Mouse (Mus musculus) embryo, embryonic 10.5 days (tissue): ENCODE measurements at regions not wholly inside any gene's neighbourhood (a gene's known extent, or its start where the extent isn't known, plus 50 kb on each side); places are given as distances from the start of the nearest gene placed in this dataset.
A peak's percentile ranks its signal among the peaks of the same experiment; 100 is the strongest.
"Not testable (repeated sequence)": the region's sequence is repeated elsewhere in the genome, so short reads cannot be mapped to it uniquely, and the experiment has no call there.

Experiments used
- DNase-seq: peaks from one replicate; pipeline ENCODE4 v3.0.0-alpha.2; 2015; ENCODE audit warnings: low spot score

DNA sequence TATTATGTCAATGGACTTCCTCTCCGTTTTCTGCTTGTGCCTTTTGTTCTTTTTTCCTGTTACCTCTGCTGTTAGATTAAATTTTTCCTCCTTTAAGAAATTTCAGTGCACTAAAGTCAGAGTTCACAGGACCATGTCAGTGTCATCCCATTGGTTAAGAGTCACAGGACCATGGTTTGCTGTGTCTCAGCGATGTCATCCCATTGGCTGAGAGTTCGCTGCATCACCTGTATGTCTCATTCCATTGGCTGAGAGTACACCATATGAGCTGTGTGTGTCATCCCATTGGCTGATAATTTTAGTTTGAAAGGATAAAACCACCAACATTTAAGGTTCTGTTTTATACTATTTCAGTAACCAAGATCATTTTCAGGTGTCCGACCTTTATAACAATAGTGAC, 50.7 kb upstream of the Jade1 start:
- no peak for DNase-seq

- no peak for DNase-seq
Observed at GRCm38 (mm10) chr3:41502161-41502560, 53.4 kb upstream of the Jade1 start.

DNA sequence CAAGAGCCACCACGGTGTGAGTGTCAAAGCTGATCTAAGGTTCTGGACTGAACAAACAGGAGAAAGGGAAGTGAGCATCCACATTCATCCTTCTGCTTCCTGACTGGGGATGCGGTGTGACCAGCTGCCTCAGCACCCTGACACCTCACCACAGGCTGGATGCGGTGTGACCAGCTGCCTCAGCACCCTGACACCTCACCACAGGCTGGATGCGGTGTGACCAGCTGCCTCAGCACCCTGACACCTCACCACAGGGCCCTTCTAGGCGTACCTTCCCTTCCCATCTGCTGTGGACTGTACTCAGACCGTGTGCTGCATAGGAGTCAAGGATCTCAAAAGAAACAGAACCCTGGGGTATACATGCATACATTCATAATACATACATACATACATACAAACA, 53.9 kb upstream of the Jade1 start:
- not testable (repeated sequence) for DNase-seq

DNA sequence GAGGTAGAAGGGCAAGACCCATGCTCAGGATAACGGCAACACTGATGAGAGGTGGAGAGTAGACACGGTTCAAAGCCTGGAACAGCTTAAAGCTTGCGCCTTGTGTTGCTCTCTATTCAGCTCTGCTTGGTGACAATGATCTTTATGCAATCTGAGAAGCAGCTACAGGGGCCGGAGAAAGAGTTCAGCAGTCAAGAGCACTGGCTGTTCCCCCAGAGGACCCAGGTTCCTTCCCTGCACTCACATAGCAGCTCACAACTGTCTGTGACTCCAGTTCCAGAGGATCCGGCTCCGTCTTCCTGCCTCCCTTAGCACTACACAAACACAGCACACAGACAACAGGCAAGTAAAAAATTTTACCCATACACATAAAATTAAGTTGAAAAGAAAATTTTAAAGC, 54.4 kb upstream of the Jade1 start:
- no peak for DNase-seq

DNA sequence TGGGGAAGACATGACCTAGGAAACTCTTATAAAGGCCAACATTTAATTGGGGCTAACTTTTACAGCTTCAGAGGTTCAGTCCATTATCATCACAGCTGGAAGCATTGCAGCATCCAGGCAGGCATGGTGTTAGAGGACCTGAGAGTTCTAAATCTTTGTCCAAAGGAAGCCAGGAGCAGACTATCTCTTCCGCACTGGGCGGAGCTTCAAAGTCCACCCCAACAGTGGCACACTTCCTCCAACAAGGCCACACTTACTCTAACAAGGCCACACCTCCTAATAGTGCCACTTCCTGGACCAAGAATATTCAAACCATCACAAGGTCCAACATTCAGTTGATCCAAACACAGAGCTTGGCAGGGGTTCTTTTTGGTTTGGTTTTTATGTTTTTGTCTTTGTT, 55.9 kb upstream of the Jade1 start:
- no peak for DNase-seq

DNA sequence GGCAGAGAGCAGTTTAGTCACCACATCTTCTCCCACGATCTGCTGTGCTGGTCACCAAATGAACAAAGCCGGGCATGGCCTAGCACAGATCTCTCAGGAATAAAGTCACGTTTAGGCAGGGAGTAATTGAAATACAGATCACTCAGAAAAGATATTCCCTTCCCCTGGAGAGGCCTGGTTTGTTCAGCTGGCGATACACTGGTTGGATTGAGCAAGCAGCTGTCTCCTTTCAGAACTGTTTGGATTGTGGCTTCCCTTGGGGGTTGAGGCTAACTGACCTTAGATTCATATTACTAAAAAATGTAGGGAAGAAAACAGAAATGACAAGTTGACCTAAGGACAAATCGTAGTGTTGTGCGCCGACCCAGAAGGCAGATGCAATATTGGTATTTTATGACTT, 56.7 kb upstream of the Jade1 start:
- peak; percentile 39 for DNase-seq

DNA sequence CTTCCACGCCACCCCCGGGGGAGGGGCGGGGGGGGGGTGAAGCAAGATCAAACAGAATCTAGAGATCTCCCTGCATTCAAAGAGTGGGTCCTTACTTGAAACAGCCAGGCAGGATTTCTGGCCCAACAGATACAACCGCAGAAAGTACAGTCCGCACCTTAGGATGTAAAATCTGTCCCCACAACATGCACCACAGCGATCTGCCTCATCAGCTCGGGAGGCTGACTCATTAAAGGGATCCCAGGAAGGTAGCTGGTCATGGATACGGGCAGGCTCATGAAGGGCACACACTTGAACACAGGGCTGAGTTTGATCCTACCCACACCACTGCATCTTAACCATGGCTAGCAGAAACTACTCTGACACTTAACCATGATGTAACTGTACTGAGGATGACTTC, 57.8 kb upstream of the Jade1 start:
- DNase-seq = no peak

GRCm38 (mm10) chr3:41496931-41497710, 58.4 kb upstream of the Jade1 start:
- no peak for DNase-seq

GRCm38 (mm10) chr3:41495893-41496292, 59.6 kb upstream of the Jade1 start:
- DNase-seq = no peak

DNA sequence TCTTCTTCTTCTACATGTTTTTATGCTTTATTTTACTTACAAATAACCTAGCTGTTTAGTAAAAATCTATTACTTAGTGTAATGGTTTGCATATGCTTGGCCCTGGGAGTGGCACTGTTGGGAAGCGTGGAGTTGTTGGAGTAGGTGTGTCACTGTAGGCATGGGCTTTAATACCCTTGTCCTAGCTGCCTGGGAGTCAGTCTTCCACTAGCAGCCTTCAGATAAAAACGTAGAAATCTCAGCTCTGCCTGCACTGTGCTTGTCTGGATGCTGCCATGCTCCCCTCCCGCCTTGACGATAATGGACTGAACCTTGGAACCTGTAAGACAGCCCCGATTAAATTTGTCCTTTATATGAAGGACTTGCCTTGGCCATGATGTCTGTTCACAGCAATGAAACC, 60.4 kb upstream of the Jade1 start:
- DNase-seq = no peak

DNA sequence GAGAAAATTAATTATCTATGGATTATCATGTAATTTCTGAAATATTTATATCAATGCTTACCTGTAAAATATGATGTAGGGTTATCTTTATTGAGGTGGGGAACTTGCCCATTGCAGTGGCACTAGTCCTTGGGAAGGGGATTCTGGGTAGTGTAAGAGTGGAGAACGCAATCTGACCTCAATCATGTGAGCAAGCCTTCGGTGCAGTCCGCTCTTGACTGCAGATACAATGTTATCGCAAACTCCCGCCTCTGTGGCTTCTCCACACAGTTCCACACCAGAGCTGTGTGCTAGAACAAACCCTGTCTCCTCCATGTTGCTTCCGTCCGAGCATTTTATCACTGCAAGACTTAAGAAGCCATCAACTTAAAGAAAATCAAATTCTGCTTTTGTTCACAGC, 62.1 kb upstream of the Jade1 start:
- no peak for DNase-seq

GRCm38 (mm10) chr3:41492727-41493392, 62.7 kb upstream of the Jade1 start:
- DNase-seq = no peak

- no peak for DNase-seq
Observed at GRCm38 (mm10) chr3:41492031-41492726, 63.4 kb upstream of the Jade1 start.

- no peak for DNase-seq
Observed at GRCm38 (mm10) chr3:41491185-41491584, 64.3 kb upstream of the Jade1 start.

DNA sequence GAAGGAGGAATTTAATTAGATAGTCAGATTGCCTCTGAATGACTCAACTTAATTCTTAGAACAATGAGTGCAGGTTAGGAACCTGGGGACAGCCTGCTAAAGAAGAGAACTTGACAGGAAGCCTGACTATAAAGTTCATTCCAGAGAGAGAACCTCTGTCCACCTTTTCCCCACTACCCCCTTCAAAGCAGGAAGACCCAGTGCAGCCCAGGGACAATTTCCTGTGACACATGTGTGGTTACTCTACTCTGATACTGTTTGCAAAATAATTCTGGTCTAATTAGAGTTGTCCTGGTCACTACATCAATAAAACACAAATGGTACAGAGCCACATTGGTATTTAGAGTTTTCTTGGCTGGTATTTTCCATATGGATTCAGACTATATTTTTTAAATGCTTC, 65.5 kb upstream of the Jade1 start:
- DNase-seq = no peak

DNA sequence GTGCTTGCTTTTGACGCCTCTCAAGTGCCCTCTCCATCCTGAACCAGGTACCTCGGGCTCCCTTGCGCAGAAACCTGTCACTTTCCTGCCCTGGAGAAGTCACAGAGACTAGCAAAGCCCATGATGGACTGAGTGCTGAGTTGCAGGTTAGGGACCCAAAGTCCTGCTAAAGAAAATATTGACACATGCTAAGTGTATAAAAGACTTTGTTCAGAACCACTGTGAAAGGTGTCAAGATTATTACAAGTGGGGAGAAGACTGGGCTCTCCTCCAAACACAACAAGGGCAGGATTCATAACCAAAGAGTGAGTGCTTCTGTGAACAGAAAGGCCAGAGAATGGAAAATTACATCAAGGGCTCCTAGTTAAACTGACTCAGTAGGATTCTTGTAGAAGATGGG, 66.0 kb upstream of the Jade1 start:
- DNase-seq = no peak

DNA sequence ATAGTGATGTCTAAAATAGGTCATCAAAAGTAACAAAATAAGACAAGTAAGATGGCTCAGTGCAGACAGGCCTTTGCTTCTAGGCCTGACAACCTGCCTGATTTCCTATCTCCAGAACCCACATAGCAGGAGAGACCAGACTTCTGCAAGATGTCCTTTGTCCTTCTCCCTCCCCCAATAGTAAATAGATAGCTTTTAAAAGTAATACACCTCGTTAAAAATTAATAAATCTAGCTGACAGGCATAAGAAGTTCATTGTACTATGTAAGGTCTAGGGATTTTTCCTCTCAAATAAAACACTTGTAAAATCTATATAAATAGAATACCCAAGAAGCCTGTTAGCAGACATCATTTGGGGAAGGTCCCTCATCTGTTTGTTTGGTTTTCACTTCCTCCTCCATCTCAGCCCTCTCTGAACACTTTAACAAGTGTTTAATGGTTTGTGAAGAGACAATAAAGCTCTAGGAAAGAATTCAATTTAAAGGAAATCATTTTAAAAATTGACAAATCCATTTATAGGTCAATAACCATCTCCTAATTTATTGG, 67.2 kb upstream of the Jade1 start:
- DNase-seq = no peak

DNA sequence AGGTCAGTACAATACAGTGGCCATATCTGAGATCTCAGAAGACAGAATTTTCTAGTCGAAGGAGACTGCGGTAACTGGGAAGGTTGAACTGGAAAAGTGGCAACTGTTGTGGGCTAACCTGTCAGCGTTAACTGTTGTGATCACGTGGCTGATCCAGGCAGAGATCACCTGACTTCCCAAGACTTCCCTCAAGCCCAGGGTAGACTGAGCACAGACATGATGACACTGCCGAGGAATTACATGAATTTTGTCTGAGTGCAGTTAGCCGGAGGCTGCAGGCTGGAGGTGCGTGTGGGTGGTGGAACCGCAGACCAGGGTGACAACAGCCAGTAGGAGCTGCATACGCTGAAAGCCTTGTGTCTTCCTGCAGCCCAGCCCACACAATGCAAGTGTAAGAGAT, 70.6 kb upstream of the Jade1 start:
- no peak for DNase-seq

DNA sequence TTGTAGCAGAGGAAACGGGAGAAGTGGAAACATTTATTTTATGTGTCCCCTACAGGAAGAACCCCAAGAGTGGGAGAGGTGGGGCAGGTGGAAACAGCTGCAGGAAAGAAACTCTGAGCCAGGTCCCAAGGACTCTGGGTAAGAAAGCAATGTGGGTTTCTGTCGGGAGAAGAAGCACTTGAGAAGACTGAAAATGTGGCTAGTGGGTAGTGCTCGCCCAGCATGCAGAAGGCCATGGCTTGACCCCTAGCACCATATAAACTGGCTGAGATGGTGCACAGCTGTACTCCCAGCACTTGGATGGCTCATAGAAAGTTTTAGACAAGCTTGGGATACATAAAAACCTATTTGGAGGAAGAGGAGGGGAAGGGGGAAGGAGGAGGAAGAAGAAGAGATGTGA, 71.9 kb upstream of the Jade1 start:
- no peak for DNase-seq

DNA sequence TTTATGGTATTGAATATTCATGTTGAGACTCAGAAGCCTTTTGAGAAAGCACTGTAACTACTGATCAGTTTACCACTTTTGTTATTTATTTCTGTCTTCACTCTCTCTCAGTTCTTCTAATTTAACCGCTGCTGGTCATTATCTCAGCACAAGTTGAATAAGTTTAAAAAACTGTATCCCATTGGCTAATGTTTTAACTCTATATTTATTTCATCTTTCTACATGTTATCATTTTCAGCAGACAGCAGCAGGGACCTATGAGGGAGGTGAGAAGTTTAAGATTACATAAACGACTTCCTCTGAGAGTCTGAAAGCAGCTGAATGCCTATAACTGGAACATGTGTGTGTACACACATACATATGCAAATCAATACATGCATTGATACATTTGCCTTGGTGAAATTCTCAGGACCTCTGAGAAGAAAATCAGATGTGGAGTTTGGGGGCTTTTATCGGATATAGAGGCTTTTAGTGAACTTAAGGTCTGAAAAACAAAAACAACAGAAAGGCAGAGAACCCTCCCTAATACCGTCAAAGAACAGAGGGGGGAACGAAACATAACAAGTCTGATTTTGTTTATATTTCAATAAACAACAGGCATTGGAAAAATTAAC, 72.5 kb upstream of the Jade1 start:
- DNase-seq = no peak

GRCm38 (mm10) chr3:41480186-41480585, 75.3 kb upstream of the Jade1 start:
- no peak for DNase-seq

DNA sequence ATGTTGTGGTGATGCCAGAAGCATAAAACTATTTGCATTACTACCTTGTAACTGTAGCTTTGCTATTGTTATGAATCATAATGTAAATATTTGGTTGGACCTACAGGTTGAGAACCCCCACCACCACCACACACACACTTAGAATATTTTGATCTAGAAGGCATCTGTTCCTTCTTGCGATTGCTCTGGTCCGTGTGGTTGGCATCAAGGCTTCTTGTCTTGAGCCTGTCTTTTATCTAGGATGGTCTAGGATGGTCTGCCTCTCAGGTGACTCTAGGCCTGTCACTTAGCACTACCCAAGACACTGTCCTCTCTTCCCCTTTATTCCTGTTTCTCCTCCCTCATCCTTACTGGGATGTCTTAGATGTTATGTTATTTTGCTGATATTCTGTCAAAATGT, 76.6 kb upstream of the Jade1 start:
- DNase-seq = no peak

DNA sequence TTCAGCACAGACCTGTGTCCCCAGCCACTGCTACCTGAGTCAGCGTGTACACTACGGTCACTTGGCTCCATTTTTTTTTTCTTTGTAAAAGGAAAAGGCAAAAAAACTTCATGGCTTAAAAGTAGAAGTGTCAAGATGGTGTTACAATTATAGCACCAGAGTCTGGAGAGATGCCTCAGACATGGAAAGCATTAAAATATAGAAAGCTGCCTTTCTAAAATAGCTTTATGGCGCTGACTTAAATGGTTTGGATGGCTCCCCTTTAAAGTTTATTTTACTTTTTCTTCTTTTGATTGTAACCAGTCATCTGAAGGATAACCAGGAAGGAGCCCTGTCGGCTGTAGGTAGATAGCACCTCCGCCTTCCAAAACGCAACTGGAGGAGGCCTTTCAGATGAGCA, 79.0 kb upstream of the Jade1 start:
- no peak for DNase-seq
